Mouse (Mus musculus) forebrain, postnatal 0 days (tissue): ENCODE data around the gene Bmp7. TPM values are rescaled to one million over a fixed set of nuclear protein-coding genes. Genes with fewer than 3 reads are reported as not detected.

Source experiments
- ATAC-seq: fragments of 200-750 bp; cut with Nextera tagmentation; 2 replicates; pipeline ENCODE4 v1.8.0; 2017; ENCODE audit warnings: mild to moderate bottlenecking, moderate library complexity
- DNase-seq: peaks from one replicate; pipeline ENCODE4 v3.0.0-alpha.2; 2015
- H3K27ac ChIP-seq: fragments of 300-500 bp; sonication (generic); 2 replicates; pipeline ENCODE4 v1.5.1; 2014; ENCODE audit warnings: low read depth, mild to moderate bottlenecking, antibody characterized with exemption, low read length, moderate library complexity, mixed read lengths
- H3K27me3 ChIP-seq: fragments of 300-500 bp; sonication (generic); 2 replicates; pipeline ENCODE4 v1.6.1; 2014; ENCODE audit warnings: mild to moderate bottlenecking, low read length, mixed read lengths; ENCODE audit not compliant: insufficient read depth
- H3K36me3 ChIP-seq: fragments of 300-500 bp; sonication (generic); 2 replicates; pipeline ENCODE4 v1.6.1; 2014; ENCODE audit warnings: mild to moderate bottlenecking, moderate library complexity; ENCODE audit not compliant: insufficient read depth
- H3K4me1 ChIP-seq: fragments of 300-500 bp; sonication (generic); 2 replicates; pipeline ENCODE4 v1.6.1; 2014; ENCODE audit warnings: antibody characterized with exemption; ENCODE audit not compliant: insufficient read depth
- H3K4me2 ChIP-seq: fragments of 300-500 bp; sonication (generic); 2 replicates; pipeline ENCODE4 v1.6.1; 2014; ENCODE audit warnings: low read depth, mild to moderate bottlenecking, moderate library complexity
- H3K4me3 ChIP-seq: fragments of 300-500 bp; sonication (generic); 2 replicates; pipeline ENCODE4 v1.5.1; 2014; ENCODE audit warnings: low read depth, low read length, mixed read lengths
- H3K9ac ChIP-seq: fragments of 300-500 bp; sonication (generic); 2 replicates; pipeline ENCODE4 v1.6.1; 2014; ENCODE audit warnings: mild to moderate bottlenecking
- H3K9me3 ChIP-seq: fragments of 300-500 bp; sonication (generic); 2 replicates; pipeline ENCODE4 v1.6.1; 2016; ENCODE audit warnings: low read length
- CTCF ChIP-seq: sonication (generic); IDR thresholded peaks from 2 replicates; pipeline ENCODE4 v1.5.1; 2016; ENCODE audit warnings: antibody characterized with exemption, control low read depth, low read depth
- WGBS: fragments of 180-500 bp; shearing (Covaris S2); extraction: QIAGEN DNeasy Blood & Tissue Kit; methylation state at CpG from one replicate; pipeline ENCODE4 v1.1.7; 2014; 5-methylcytosine and 5-hydroxymethylcytosine counted together
- polyA plus RNA-seq: library from polyadenylated mRNA; unstranded; fragments of >200 nt; fragmentation: Nextera tagmentation; extraction: Ambion mirVana; gene quantifications from 2 replicates; pipeline ENCODE4 v1.2.1, GENCODE M21; 2015
- total RNA-seq: library from RNA; depleted of rRNA; stranded (reverse); fragments of >200 nt; gene quantifications from 2 replicates; pipeline ENCODE4 v1.2.3, GENCODE M21; 2014

The Bmp7 gene
- total and polyA plus RNA-seq, 2 experiments from 2014 or later: 12.4 to 21.9 TPM

GRCm38 (mm10) chr2:172949051-172949450 lies 8.9 kb upstream of the Bmp7 start:
- ATAC-seq (no peak), DNase-seq (no peak)
- Histone ChIP-seq H3K27me3 (no peaks in the 10 kb centered on the region), H3K9ac (no peak overlapping the region), H3K9me3 (no peaks in the 10 kb centered on the region), H3K4me2 (no peak overlapping the region), H3K36me3 (no peaks in the 10 kb centered on the region), H3K4me1 (no peaks in the 10 kb centered on the region; the same call in 1 of the 2 replicates), H3K4me3 (no peak overlapping the region), H3K27ac (no peak overlapping the region)
- WGBS: 39% methylated on average over 5 of the region's 5 CpGs
- peak; percentile 50 for TF ChIP-seq CTCF

- H3K9ac ChIP-seq: 0 out of 2 replicates have a peak overlapping the region, but pooled peaks have one; percentile 51
Observed at GRCm38 (mm10) chr2:172940799-172941163, 660 bp upstream of the Bmp7 start.

GRCm38 (mm10) chr2:172939639-172940002 lies 500 bp downstream of the Bmp7 start:
- peak overlapping the region; percentile 42 for H3K4me3 ChIP-seq
- ATAC-seq: peak; percentile 9; the same call in 1 of the 2 replicates
- peaks cover 13% of the 10 kb centered on the region; the same call in 1 of the 2 replicates for H3K4me1 ChIP-seq
- no peak for TF ChIP-seq CTCF
- WGBS: 3% methylated on average over 26 of the region's 26 CpGs
- DNase-seq: no peak
- H3K27ac ChIP-seq: 0 out of 2 replicates have a peak overlapping the region, but pooled peaks have one; percentile 21
- H3K36me3 ChIP-seq: no peaks in the 10 kb centered on the region
- no peaks in the 10 kb centered on the region for H3K9me3 ChIP-seq
- peaks cover 61% of the 10 kb centered on the region for H3K27me3 ChIP-seq
- H3K9ac ChIP-seq: peak overlapping the region; percentile 51
- peak overlapping the region; percentile 95 for H3K4me2 ChIP-seq

More at GRCm38 (mm10) chr2:172940799-172941163, 660 bp upstream of the Bmp7 start:
- DNase-seq: no peak
- H3K4me3 ChIP-seq: peak overlapping the region; percentile 42
- TF ChIP-seq CTCF: no peak
- peak overlapping the region; percentile 95 for H3K4me2 ChIP-seq
- H3K27ac ChIP-seq: no peak overlapping the region
- peaks cover 12% of the 10 kb centered on the region; the same call in 1 of the 2 replicates for H3K4me1 ChIP-seq
- no peaks in the 10 kb centered on the region for H3K36me3 ChIP-seq
- H3K9me3 ChIP-seq: no peaks in the 10 kb centered on the region
- WGBS: 0% methylated on average over 12 of the region's 13 CpGs
- peaks cover 53% of the 10 kb centered on the region for H3K27me3 ChIP-seq
- ATAC-seq: no peak

- peak; percentile 44; the same call in 1 of the 2 replicates for TF ChIP-seq CTCF
- DNase-seq: no peak
- Histone ChIP-seq H3K4me3 (peak overlapping the region; percentile 42), H3K27me3 (peaks cover 61% of the 10 kb centered on the region), H3K4me1 (peaks cover 19% of the 10 kb centered on the region), H3K9ac (peak overlapping the region; percentile 51; the same call in 1 of the 2 replicates), H3K4me2 (peak overlapping the region; percentile 95), H3K9me3 (no peaks in the 10 kb centered on the region), H3K27ac (no peak overlapping the region), H3K36me3 (no peaks in the 10 kb centered on the region)
- under 1% methylated on average over 57 of the region's 57 CpGs for WGBS
- ATAC-seq: no peak
Observed at GRCm38 (mm10) chr2:172938761-172939638, 1.1 kb downstream of the Bmp7 start.

GRCm38 (mm10) chr2:172937326-172938190 lies 2.6 kb downstream of the Bmp7 start:
- peaks cover 61% of the 10 kb centered on the region for H3K27me3 ChIP-seq
- no peak overlapping the region for H3K9ac ChIP-seq
- H3K27ac ChIP-seq: no peak overlapping the region
- no peak for DNase-seq
- TF ChIP-seq CTCF: no peak
- H3K4me2 ChIP-seq: peak overlapping the region; percentile 6; the same call in 1 of the 2 replicates
- H3K4me1 ChIP-seq: peaks cover 24% of the 10 kb centered on the region
- no peaks in the 10 kb centered on the region for H3K9me3 ChIP-seq
- H3K4me3 ChIP-seq: no peak overlapping the region
- 21% methylated on average over 12 of the region's 12 CpGs for WGBS
- no peaks in the 10 kb centered on the region for H3K36me3 ChIP-seq
- ATAC-seq: no peak

GRCm38 (mm10) chr2:172936844-172937243 lies 3.3 kb downstream of the Bmp7 start:
- TF ChIP-seq CTCF: no peak
- ATAC-seq: no peak

More at GRCm38 (mm10) chr2:172936844-172937243, 3.3 kb downstream of the Bmp7 start:
- peaks cover 56% of the 10 kb centered on the region for H3K27me3 ChIP-seq
- WGBS: 53% methylated on average over 5 of the region's 5 CpGs
- no peaks in the 10 kb centered on the region for H3K9me3 ChIP-seq
- no peak overlapping the region for H3K4me2 ChIP-seq
- H3K4me1 ChIP-seq: peaks cover 24% of the 10 kb centered on the region
- DNase-seq: no peak
- no peak overlapping the region for H3K4me3 ChIP-seq
- no peaks in the 10 kb centered on the region for H3K36me3 ChIP-seq
- H3K9ac ChIP-seq: no peak overlapping the region
- H3K27ac ChIP-seq: no peak overlapping the region
